Mouse (Mus musculus) 3T3-L1 (cell line): ENCODE measurements at regions not wholly inside any gene's neighbourhood (a gene's known extent, or its start where the extent isn't known, plus 50 kb on each side); places are given as distances from the start of the nearest gene placed in this dataset.

Experiments
- DNase-seq: peaks from one replicate; pipeline ENCODE4 v3.0.0-alpha.2; 2015; ENCODE audit warnings: low read depth, low spot score

- no peak for DNase-seq
Measured at GRCm38 (mm10) chr6:72037639-72038038, 59.8 kb upstream of the St3gal5 start.

GRCm38 (mm10) chr6:72043881-72044625, 53.3 kb upstream of the St3gal5 start:
- peak; percentile 49 for DNase-seq
